Mouse (Mus musculus): ENCODE results near the gene Lamtor4. TPM values are rescaled to one million over a fixed set of nuclear protein-coding genes. Genes with fewer than 3 reads are reported as not detected.

The Lamtor4 gene
- 73.2 and 79.4 TPM in 2 replicates for polyA plus RNA-seq (2012; rRNA removed)

DNA sequence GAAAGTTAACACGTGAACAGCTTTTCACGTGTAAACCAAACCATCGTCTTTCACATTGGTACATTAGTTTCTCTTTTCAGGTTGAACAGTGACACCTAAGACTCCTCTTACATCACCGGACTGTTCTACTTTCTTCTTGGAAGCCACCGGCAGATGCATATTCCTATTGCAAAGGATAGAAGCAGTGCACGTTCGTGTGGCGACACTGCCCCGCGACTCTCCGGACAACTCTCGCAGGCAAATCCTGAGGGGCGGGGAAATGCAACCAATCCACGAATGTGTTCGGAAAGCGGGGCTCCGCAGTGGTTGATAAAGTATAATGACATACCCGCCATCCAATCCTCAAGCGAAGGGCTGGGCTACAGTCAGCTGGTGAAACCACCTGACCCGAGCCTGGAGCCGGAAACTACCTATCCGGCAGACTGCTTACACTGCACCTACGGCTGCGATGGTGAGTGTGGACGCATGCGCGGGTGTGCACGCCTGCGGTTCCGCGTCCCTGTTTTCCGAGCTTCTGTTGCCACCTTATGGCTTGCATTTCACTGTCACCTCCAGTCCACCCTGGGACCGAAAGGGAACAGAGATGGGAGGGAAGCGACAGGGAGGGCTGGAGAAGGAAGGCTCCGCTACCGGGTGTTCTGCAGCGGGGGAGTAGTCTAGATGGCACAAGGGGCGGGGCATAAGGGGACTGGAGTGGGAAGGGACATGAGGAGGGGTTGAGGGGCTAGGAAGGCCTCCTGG, at the start of gene Lamtor4:
Gene Lamtor4, plus strand, starts transcription at position 130 of the 741 bp plus-strand sequence.

DNA sequence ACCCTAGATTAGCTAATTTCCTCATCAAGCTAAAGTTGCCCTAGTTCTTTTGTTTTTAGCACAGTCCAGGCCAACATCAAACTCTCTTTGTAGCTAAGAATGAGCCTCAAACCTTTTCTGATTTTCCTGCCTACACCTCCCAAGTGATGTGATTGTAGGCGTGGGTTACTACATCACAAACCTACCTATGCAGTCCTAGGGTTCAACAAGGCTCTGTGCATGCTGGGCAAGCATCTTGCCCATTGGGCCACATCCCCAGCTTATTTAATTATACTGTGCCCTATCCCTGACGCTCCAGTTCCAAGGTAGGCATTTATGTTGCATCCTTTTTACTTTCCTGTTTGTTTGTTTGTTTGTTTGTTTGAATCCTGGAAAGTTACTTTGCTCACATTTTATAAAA, 29.6 kb upstream of the Lamtor4 start, which contains the start of gene Nxpe5:
Gene Nxpe5, plus strand, starts transcription at position 199 of the 400 bp plus-strand sequence.

DNA sequence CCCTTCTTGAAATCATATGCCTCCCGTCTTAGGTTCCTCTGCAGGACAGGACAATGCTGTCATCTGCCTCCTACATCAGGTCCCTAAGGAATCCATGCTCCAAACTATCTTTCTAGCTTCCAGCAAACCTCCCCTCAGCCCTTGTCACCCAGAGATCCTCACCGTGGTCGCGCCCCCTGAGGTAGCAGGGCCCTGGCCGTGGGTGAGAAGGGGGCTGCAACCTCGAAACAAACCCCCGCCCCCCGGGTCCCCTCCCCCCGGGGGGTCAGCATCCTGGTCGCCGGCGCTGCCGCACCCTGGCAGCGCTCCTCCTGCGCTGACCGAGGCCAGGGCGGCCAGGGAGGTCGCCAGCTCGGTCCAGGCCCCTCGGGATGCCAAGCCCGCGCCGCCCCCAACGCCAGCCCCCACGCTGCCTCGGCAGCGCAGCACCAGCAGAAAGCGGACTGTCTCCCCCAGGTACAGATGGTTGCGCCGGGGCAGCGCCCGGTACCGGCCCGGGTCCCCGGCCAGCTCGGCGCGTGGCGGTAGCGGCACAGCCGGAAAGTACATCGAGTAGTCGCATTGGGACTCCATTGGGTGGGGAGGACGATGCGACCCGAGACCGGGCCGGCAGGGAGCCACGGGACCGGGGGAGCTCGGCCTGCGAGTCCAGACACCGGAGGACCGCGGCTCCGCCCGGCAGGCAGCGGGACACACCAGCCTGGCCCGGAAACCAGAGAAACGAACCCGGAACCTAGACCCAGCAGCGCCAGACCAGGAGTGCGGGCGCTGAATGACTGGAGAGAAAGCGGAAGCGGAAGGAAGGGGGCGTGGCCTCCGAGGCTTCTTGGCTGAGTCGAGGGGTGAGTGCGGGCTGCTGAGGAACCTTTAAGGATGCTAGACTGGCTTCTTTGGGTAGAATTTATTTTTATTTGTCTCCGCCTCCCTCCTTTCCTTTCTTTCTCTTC, 8.3 kb downstream of the Lamtor4 start, which contains the start of gene BC037034:
Gene BC037034, minus strand, starts transcription at position 774 of the 947 bp plus-strand sequence.

DNA sequence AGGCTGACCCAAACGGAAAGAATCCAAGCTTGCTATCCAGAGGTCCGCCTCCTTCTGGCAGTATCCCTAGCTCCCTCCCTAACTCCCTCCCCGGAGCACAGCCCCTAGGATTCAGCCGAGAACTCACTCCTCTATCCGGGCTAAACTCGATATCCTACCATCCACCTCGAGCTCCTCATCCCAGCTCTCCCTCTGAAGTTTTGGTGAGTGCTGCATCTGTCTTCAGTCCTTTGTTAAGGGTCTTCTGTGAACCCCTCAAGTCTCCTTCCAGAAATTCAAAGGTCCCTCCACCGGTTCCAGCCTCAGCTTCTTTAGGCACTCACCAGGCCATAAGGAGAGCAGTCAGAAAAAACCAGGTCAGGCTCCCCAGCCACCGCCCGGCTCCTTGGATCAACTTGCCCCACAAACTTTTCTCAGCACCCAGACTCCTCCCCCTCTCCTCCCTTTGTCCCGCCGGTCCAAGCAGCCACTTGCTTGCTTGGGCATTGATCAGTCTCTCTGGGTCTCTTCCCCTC, 17.2 kb downstream of the Lamtor4 start, which contains the start of gene Gal3st4:
Gene Gal3st4, minus strand, starts transcription at position 432 of the 515 bp plus-strand sequence.

DNA sequence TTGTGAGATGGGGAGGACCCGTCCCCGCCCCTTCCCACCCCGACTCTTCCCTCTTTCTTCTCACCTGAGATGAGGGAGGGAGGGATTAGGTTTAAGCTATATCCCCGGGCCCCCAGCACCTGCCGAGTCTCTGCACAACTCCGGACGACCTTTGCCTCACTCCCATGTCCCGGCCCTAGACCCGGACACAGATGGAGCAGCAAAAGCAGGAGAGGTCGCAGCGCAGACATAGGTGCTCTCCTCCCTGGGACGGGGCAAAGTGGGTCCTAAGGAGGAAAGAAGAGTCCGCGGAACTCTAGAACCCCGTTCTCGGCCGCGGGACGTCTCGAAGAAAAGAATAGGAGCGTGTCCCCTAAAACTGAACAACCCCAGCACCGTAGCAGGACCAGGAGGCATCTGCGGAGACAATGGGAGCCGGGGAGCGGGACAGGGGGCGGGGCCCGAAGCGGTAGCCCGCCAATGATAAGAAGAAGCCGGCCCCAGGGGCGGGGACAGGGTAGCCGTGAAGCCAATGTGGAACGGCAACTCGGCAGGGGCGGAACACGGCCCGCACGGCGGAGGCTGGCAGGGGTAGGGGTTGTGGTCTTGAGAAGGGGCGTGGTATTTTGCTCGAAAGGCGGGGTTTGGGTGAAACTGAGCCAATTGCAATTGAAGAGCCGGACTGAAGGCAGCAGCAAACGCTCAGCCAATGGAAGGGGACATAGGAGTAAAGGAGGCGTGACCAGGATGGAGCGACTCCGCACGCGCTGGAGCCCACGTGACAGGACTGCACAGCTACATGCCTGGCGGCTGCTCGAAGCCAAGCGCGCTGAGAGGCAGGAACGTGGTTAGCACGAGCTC, 24.5 kb downstream of the Lamtor4 start, which contains the start of the genes Gm43720, Gpc2 and Stag3:
Gene Gm43720, minus strand, starts transcription at position 374 of the 840 bp plus-strand sequence.
Gene Gpc2, minus strand, starts transcription at position 421 of the 840 bp plus-strand sequence.
Gene Stag3, plus strand, starts transcription at position 656 of the 840 bp plus-strand sequence.

Other genes starting within 250 kb of the Lamtor4 start
- gene Smok3a, start 234.2 kb upstream of the Lamtor4 start, polyA plus RNA-seq (2012; rRNA removed) = not detected in 2 replicates
- gene Smok3b, start 234.1 kb upstream of the Lamtor4 start, polyA plus RNA-seq (2012; rRNA removed) = not detected in 2 replicates
- not detected in 2 replicates for gene Smok3c, start 202.3 kb upstream of the Lamtor4 start, polyA plus RNA-seq (2012; rRNA removed)
- gene Zkscan1, start 170.4 kb upstream of the Lamtor4 start, polyA plus RNA-seq (2012; rRNA removed) = 16.0 and 21.4 TPM in 2 replicates
- gene Zscan21, start 138.6 kb upstream of the Lamtor4 start, polyA plus RNA-seq (2012; rRNA removed) = 60.7 and 72.1 TPM in 2 replicates
- 15.0 and 20.4 TPM in 2 replicates for gene Zfp113, start 99.7 kb upstream of the Lamtor4 start, polyA plus RNA-seq (2012; rRNA removed)
- 98.2 and 167 TPM in 2 replicates for gene Cops6, start 94.4 kb upstream of the Lamtor4 start, polyA plus RNA-seq (2012; rRNA removed)
- 50.7 and 67.8 TPM in 2 replicates for gene Ap4m1, start 83.5 kb upstream of the Lamtor4 start, polyA plus RNA-seq (2012; rRNA removed)
- 257 and 285 TPM in 2 replicates for gene Mcm7, start 83.1 kb upstream of the Lamtor4 start, polyA plus RNA-seq (2012; rRNA removed)
- gene Taf6, start 68.0 kb upstream of the Lamtor4 start, polyA plus RNA-seq (2012; rRNA removed) = 79.7 and 99.7 TPM in 2 replicates
- gene Cnpy4, start 68.0 kb upstream of the Lamtor4 start, polyA plus RNA-seq (2012; rRNA removed) = 53.3 and 94.0 TPM in 2 replicates
- 7.2 and 12.9 TPM in 2 replicates for gene Mblac1, start 61.2 kb upstream of the Lamtor4 start, polyA plus RNA-seq (2012; rRNA removed)
- gene Nxpe5, start 29.6 kb upstream of the Lamtor4 start, polyA plus RNA-seq (2012; rRNA removed) = not detected in 2 replicates
- 72.1 and 73.9 TPM in 2 replicates for gene BC037034, start 8.6 kb downstream of the Lamtor4 start, polyA plus RNA-seq (2012; rRNA removed)
- gene Gal3st4, start 17.4 kb downstream of the Lamtor4 start, polyA plus RNA-seq (2012; rRNA removed) = 1.7 and 2.7 TPM in 2 replicates
- 0.26 and 0.72 TPM in 2 replicates for gene Gm43720, start 24.5 kb downstream of the Lamtor4 start, polyA plus RNA-seq (2012; rRNA removed)
- 304 and 321 TPM in 2 replicates for gene Gpc2, start 24.5 kb downstream of the Lamtor4 start, polyA plus RNA-seq (2012; rRNA removed)
- gene Stag3, start 24.8 kb downstream of the Lamtor4 start, polyA plus RNA-seq (2012; rRNA removed) = 6.9 and 11.9 TPM in 2 replicates
- 0.08 and 0.09 TPM in 2 replicates for gene Pvrig, start 86.5 kb downstream of the Lamtor4 start, polyA plus RNA-seq (2012; rRNA removed)
- gene Zfp157, start 186.0 kb downstream of the Lamtor4 start, polyA plus RNA-seq (2012; rRNA removed) = 26.5 and 34.9 TPM in 2 replicates

Measured in central nervous system, embryonic 11.5 days (tissue).